Mouse (Mus musculus): ENCODE data around the gene Nrcam. TPM values are rescaled to one million over a fixed set of nuclear protein-coding genes. Genes with fewer than 3 reads are reported as not detected.

The Nrcam gene
- total RNA-seq, 2 experiments from 2014 or later = 510 to 546 TPM

DNA sequence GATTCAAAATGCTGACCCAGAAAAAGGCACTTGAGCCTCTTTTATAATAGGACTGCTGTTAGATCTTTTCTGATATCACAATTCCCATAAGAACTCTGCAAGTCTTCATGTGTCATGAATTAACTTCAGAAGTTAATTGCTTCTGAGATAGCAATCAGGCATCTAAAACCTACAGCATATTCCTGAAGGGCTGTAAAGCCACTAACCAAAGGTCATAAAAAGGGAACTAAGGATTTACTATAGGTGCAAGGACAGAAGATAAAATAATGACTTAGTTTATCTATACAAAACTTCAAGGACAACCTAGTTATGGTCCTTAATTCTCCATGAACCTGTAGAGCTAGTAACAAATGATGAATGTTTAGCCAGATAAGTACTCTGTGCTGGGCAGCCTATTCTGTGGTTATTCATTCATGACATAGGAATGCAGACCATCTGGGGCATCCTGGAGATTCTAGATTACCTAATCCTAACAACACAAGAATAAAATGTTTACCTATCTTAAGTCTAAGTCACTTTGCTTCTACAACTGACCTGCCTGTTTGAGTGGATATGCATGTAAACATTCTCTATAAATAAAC lies 310.7 kb downstream of the Nrcam start:
- no peak for TF ChIP-seq CTCF (conservative IDR thresholded peaks at IDR 0.05)
- DNase-seq (ENCODE audit: low spot score in 2 of 2) = no peak
- Histone ChIP-seq H3K27ac (no peak overlapping the region), H3K4me3 (no peak overlapping the region)

DNA sequence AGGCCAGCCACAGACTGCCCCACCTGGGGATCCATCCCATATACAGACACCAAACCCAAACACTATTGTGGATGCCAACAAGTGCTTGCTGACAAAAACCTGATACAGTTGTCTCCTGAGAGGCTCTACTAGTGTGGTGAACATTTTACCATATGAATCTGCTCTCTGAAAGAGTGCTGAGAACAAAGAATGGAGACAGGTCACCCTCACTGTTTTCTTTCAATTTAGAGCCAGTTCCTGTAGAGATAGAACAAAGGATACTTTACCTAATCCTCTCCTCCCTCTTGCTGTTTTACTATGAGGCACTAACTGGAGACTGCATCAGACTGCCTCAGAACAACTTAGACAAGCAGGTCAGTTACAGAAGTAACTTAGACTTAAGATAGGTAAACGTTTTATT lies 311.9 kb downstream of the Nrcam start:
- no peak overlapping the region for H3K4me3 ChIP-seq
- TF ChIP-seq CTCF (conservative IDR thresholded peaks at IDR 0.05) = no peak
- DNase-seq (ENCODE audit: low spot score in 2 of 2) = no peak
- H3K27ac ChIP-seq = no peak overlapping the region

Other genes with a start within 250 kb of the Nrcam start
- gene Dnajb9, start 118.6 kb upstream of the Nrcam start, total RNA-seq (2021) = 10 to 100 TPM; 38.2 to 40.3 TPM
- gene Pnpla8, start 107.5 kb upstream of the Nrcam start, total RNA-seq (2021) = 100 to 1,000 TPM; 110 to 116 TPM